Mouse (Mus musculus): ENCODE measurements around the gene Kcna10.

The Kcna10 gene

GRCm38 (mm10) chr3:107241389-107242094 is 58.7 kb downstream of the Kcna10 start:
- in situ Hi-C loops (cut with MboI): no loop called here

Measured in mature B cell (primary cell).